Mouse (Mus musculus): Measurements from ENCODE around the gene Olfr186.
"Not testable (repeated sequence)": the region's sequence is repeated elsewhere in the genome, so short reads cannot be mapped to it uniquely, and the experiment has no call there.

Gene Olfr186

DNA sequence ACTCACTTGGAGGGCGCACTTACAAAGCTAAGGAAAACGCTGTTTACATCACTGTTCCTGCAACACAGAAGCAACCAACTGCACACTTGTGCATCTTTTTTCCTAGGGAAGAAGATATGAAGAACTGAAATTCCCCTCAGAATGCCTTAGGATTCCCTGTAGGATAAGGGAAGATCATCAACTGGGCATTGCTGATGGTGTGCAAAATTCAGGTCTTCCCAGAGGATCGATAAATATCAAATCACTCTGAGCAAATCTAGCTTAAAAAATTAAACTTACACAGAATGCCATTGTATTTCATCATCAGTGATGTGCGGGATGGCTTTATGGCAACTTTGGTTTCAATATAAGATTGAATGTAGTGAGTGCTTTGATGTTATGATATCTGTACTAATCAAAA lies at the start of gene Olfr186:
Gene Olfr186 (minus strand): TSS at position 101 of the 400 bp plus-strand sequence.
- DNase-seq (ENCODE audit: low spot score) = no peak

DNA sequence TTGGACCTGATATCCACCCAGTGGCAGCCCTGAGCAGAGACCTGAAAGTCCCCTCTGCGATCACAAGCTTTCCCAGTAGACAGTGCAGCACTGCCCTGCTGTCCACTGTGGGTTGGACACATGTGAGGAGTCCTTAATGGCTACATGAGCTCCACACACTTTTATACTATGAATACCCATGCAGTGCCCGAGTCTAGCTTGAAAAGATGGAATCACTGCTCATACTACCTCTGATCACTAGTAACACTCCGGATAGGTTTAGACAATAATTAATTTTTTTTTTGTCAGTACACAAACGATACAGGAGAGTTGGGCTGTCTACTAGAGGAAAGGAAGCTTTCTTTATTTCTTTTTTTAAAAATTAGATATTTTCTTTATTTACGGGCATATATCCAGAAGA lies 47.8 kb upstream of the Olfr186 start, which contains the start of gene Olfr190:
Gene Olfr190 (minus strand): TSS at position 101 of the 400 bp plus-strand sequence.
- no peak for DNase-seq (ENCODE audit: low spot score)

- DNase-seq (ENCODE audit: low spot score) = no peak
Observed at GRCm38 (mm10) chr16:59073520-59073919, 43.4 kb upstream of the Olfr186 start.

GRCm38 (mm10) chr16:59071755-59072154 lies 41.7 kb upstream of the Olfr186 start:
- no peak for DNase-seq (ENCODE audit: low spot score)

GRCm38 (mm10) chr16:59062411-59062810 lies 32.3 kb upstream of the Olfr186 start:
- DNase-seq (ENCODE audit: low spot score) = not testable (repeated sequence)

- not testable (repeated sequence) for DNase-seq (ENCODE audit: low spot score)
Observed at GRCm38 (mm10) chr16:59049286-59049685, 19.2 kb upstream of the Olfr186 start.

- no peak for DNase-seq (ENCODE audit: low spot score)
Observed at GRCm38 (mm10) chr16:59048860-59049259, 18.8 kb upstream of the Olfr186 start.

DNA sequence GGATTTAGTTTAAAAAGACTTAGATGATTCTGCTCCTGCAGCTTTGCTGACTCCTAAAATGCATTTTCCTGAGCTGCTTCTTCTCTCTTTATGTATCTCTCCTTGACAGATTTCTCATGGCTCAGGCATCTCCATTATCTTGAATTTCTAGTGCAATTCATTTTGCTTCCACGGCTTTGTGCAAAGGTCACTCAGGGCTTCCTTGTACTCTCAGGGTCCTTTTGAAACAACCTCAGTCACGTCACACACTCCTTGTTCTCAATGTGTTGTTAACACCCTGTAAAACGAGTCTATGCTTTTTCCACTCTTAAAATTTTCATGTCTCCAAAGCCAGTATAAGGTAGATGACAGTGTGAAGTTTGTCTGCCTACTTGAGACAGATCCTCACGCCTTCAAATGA lies 17.5 kb upstream of the Olfr186 start:
- no peak for DNase-seq (ENCODE audit: low spot score)

DNA sequence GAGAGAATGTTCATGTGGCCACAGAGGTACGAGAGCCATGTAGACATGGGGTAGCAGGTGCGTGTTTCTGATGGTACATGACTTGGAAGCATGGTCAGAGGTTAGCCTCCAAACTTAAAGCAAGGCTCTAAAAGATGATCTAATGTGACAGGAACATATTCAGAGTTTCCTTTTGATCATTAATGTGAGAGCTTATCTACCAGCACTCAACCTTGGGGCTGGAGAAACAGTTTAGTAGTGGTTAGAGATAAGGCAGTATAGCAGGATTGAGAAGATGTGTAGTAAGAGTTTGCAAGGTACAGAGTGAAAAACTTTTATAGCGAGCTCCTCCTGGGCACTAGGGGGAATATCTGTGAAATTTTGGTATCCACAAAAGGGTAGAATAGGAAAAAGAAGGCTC lies 15.7 kb upstream of the Olfr186 start:
- no peak for DNase-seq (ENCODE audit: low spot score)

DNA sequence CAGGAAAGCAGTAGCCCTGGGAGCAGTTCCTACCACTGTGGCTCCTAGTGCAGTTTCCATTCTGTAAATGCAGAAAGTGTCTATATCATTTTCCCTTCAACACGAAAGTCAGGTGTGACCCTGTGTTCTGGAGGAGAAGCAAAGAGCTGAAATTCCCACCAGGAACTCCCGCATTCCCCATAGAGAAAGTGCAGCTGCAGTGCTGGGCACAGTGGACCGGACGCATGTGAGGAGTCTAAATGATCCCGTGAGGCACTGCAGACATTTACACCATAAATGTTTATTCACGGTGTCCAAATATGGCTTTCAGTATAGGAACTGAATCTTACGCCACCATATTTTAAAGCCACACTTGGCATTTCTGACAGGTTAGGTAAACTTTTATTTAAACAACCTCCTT lies 9.6 kb upstream of the Olfr186 start, which contains the start of gene Olfr187:
Gene Olfr187 (minus strand): TSS at position 58 of the 400 bp plus-strand sequence.
- no peak for DNase-seq (ENCODE audit: low spot score)

DNA sequence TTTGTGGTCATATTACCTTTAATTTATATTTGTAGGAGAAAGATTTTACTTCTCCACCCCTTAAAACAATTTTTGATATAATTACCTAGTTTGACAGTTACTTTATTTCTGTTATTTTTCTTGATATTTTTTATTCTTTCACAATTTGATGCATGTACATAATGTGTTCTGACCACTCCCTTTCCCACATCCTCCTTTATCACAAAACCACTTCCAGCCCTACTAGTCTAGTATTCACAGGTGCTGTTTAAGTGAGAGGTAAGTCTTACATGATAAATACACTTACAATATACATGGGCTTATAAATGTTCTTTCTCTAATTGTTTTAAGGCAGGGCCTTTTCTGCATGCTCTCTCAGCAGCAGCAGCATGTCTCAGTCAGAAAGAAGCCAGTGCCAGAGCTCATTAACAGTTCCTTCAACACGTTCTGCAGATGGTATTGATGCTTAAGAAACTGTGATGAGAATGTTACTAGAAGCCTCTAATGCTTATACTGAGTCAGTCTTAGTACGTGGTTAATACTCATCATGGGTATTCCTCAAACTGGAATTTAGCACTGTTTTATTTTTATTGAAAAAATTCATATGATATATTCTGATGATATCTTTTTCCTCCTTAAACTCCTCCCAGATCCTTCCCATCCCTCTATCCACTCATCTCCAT lies 16.6 kb downstream of the Olfr186 start:
- DNase-seq (ENCODE audit: low spot score) = no peak

DNA sequence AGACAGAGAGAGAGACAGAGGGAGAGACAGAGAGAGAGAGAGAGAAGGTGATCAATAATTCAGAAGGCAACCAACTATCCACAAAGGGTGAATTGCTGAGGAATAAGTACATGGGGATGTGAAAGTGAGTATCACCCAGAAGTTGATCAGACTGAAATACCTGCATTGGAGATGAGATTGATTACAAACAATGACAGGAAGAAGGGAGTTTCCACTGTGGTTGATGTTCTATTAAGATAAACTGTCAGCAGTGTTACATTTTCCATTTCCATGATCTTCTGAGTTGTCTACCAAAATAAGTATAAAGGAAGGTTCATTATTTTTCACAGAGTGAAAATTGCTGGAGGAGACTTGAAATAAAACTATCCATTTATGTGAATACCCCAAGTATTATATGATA lies 22.9 kb downstream of the Olfr186 start:
- no peak for DNase-seq (ENCODE audit: low spot score)

DNA sequence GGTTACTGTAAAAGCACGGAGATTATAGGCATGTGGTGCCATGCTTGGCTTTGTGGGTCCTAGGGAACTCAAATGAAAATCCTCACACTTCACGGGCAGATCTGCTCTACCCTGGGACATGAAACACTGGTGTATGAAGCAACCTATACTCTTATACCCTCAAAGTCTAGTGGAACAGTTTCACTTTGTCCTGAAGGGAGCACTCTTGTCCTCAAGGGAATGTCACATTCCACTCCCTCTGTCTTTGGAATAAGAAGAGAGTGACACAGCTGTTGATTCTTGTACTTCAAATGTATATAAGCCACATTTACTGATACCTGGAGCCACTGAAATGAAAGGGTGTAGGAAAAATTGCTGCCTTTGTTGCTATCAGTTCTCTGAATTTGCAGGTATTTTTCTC lies 35.0 kb downstream of the Olfr186 start, which contains the start of gene Olfr183:
Gene Olfr183 (plus strand): TSS at position 301 of the 400 bp plus-strand sequence.
- DNase-seq (ENCODE audit: low spot score) = no peak

Data from lung, postnatal 25 days (tissue).